Mouse (Mus musculus) limb, embryonic 15.5 days (tissue): ENCODE results near the gene Trim8. TPM values are rescaled to one million over a fixed set of nuclear protein-coding genes. Genes with fewer than 3 reads are reported as not detected.
A peak's percentile ranks its signal among the peaks of the same experiment; 100 is the strongest.

Experiments used
- ATAC-seq: fragments of 200-750 bp; cut with Nextera tagmentation; 2 replicates; pipeline ENCODE4 v1.8.0; 2017; ENCODE audit warnings: low read depth, moderate TSS enrichment; ENCODE audit not compliant: insufficient number of reproducible peaks, low FRiP score, low TSS enrichment
- H3K27ac ChIP-seq: fragments of 300-500 bp; sonication (generic); 2 replicates; pipeline ENCODE4 v1.5.1; 2015; ENCODE audit warnings: moderate library complexity, mild to moderate bottlenecking, inconsistent platforms
- H3K27me3 ChIP-seq: fragments of 300-500 bp; sonication (generic); 2 replicates; pipeline ENCODE4 v1.6.1; 2015; ENCODE audit warnings: inconsistent platforms
- H3K36me3 ChIP-seq: fragments of 300-500 bp; sonication (generic); 2 replicates; pipeline ENCODE4 v1.6.1; 2015; ENCODE audit warnings: inconsistent platforms
- H3K4me1 ChIP-seq: fragments of 300-500 bp; sonication (generic); 2 replicates; pipeline ENCODE4 v1.6.1; 2015; ENCODE audit warnings: inconsistent platforms
- H3K4me2 ChIP-seq: fragments of 300-500 bp; sonication (generic); 2 replicates; pipeline ENCODE4 v1.6.1; 2015; ENCODE audit warnings: mild to moderate bottlenecking, inconsistent platforms
- H3K4me3 ChIP-seq: fragments of 300-500 bp; sonication (generic); 2 replicates; pipeline ENCODE4 v1.5.1; 2015; ENCODE audit warnings: mild to moderate bottlenecking, inconsistent platforms
- H3K9ac ChIP-seq: fragments of 300-500 bp; sonication (generic); 2 replicates; pipeline ENCODE4 v1.6.1; 2015; ENCODE audit warnings: inconsistent platforms
- H3K9me3 ChIP-seq: fragments of 300-500 bp; sonication (generic); 2 replicates; pipeline ENCODE4 v1.6.1; 2016; ENCODE audit warnings: inconsistent platforms
- WGBS: fragments of 180-500 bp; shearing (Covaris S2); methylation state at CpG from one replicate; pipeline ENCODE4 v1.1.7; 2015; 5-methylcytosine and 5-hydroxymethylcytosine counted together
- polyA plus RNA-seq: library from polyadenylated mRNA; unstranded; fragments of >200 nt; fragmentation: Nextera tagmentation; extraction: Ambion mirVana; gene quantifications from 2 replicates; pipeline ENCODE4 v1.2.1, GENCODE M21; 2015

The Trim8 gene
- polyA plus RNA-seq, 1 experiment from 2014 or later: 15.1 TPM

GRCm38 (mm10) chr19:46530449-46530990 lies 29.0 kb downstream of the Trim8 start:
- H3K27me3 ChIP-seq: no peaks in the 10 kb centered on the region
- H3K36me3 ChIP-seq: no peaks in the 10 kb centered on the region
- WGBS: 16% methylated on average over 8 of the region's 8 CpGs
- 0 out of 2 replicates have a peak overlapping the region, but pooled peaks have one; percentile 10 for H3K9ac ChIP-seq
- H3K27ac ChIP-seq: peak overlapping the region; percentile 67
- peaks cover 68% of the 10 kb centered on the region for H3K4me1 ChIP-seq
- no peak for ATAC-seq
- H3K9me3 ChIP-seq: no peaks in the 10 kb centered on the region
- H3K4me3 ChIP-seq: no peak overlapping the region
- H3K4me2 ChIP-seq: no peak overlapping the region

- no peak overlapping the region for H3K4me2 ChIP-seq
- H3K4me1 ChIP-seq: peaks cover 59% of the 10 kb centered on the region
- WGBS: 11% methylated on average over 16 of the region's 16 CpGs
- H3K27me3 ChIP-seq: no peaks in the 10 kb centered on the region
- ATAC-seq: no peak
- H3K9ac ChIP-seq: 0 out of 2 replicates have a peak overlapping the region, but pooled peaks have one; percentile 10
- peaks cover 4% of the 10 kb centered on the region; the same call in 1 of the 2 replicates for H3K36me3 ChIP-seq
- H3K4me3 ChIP-seq: no peak overlapping the region
- no peaks in the 10 kb centered on the region for H3K9me3 ChIP-seq
- H3K27ac ChIP-seq: peak overlapping the region; percentile 67
Measured at GRCm38 (mm10) chr19:46531071-46532030, 29.8 kb downstream of the Trim8 start.

- Histone ChIP-seq H3K4me2 (no peak overlapping the region), H3K9me3 (no peaks in the 10 kb centered on the region), H3K36me3 (peaks cover 5% of the 10 kb centered on the region; the same call in 1 of the 2 replicates), H3K4me3 (no peak overlapping the region), H3K9ac (no peak overlapping the region), H3K4me1 (peaks cover 54% of the 10 kb centered on the region), H3K27me3 (no peaks in the 10 kb centered on the region), H3K27ac (no peak overlapping the region)
- no peak for ATAC-seq
- WGBS: 12% methylated on average over 10 of the region's 10 CpGs
Measured at GRCm38 (mm10) chr19:46532031-46532688, 30.7 kb downstream of the Trim8 start.

- Histone ChIP-seq H3K4me1 (peaks cover 50% of the 10 kb centered on the region), H3K9me3 (no peaks in the 10 kb centered on the region), H3K9ac (no peak overlapping the region), H3K36me3 (peaks cover 6% of the 10 kb centered on the region; the same call in 1 of the 2 replicates), H3K4me2 (no peak overlapping the region), H3K4me3 (no peak overlapping the region), H3K27me3 (no peaks in the 10 kb centered on the region), H3K27ac (no peak overlapping the region)
- no peak for ATAC-seq
- 58% methylated on average over 4 of the region's 4 CpGs for whole genome bisulfite sequencing
Measured at GRCm38 (mm10) chr19:46533066-46533465, 31.6 kb downstream of the Trim8 start.

GRCm38 (mm10) chr19:46533525-46533924 lies 32.0 kb downstream of the Trim8 start:
- Histone ChIP-seq H3K4me1 (peaks cover 46% of the 10 kb centered on the region), H3K27me3 (no peaks in the 10 kb centered on the region), H3K4me2 (no peak overlapping the region), H3K4me3 (no peak overlapping the region), H3K9ac (no peak overlapping the region), H3K27ac (no peak overlapping the region), H3K36me3 (peaks cover 7% of the 10 kb centered on the region; the same call in 1 of the 2 replicates), H3K9me3 (no peaks in the 10 kb centered on the region)
- WGBS: 63% methylated on average over 5 of the region's 5 CpGs
- ATAC-seq: no peak

GRCm38 (mm10) chr19:46534542-46535098 lies 33.1 kb downstream of the Trim8 start:
- H3K9ac ChIP-seq: no peak overlapping the region
- no peaks in the 10 kb centered on the region for H3K9me3 ChIP-seq
- 67% methylated on average over 6 of the region's 6 CpGs for WGBS
- peaks cover 35% of the 10 kb centered on the region for H3K4me1 ChIP-seq
- H3K4me2 ChIP-seq: no peak overlapping the region
- H3K27me3 ChIP-seq: no peaks in the 10 kb centered on the region
- no peak overlapping the region for H3K27ac ChIP-seq
- no peak overlapping the region for H3K4me3 ChIP-seq
- no peak for ATAC-seq
- peaks cover 7% of the 10 kb centered on the region; the same call in 1 of the 2 replicates for H3K36me3 ChIP-seq

GRCm38 (mm10) chr19:46537357-46537756 lies 35.9 kb downstream of the Trim8 start:
- H3K9me3 ChIP-seq: no peaks in the 10 kb centered on the region
- peaks cover 27% of the 10 kb centered on the region for H3K36me3 ChIP-seq
- no peak overlapping the region for H3K27ac ChIP-seq
- ATAC-seq: no peak
- no peak overlapping the region for H3K4me2 ChIP-seq
- no peak overlapping the region for H3K9ac ChIP-seq
- no peaks in the 10 kb centered on the region for H3K27me3 ChIP-seq
- H3K4me1 ChIP-seq: peaks cover 8% of the 10 kb centered on the region
- WGBS: 92% methylated on average over 9 of the region's 9 CpGs
- H3K4me3 ChIP-seq: no peak overlapping the region

GRCm38 (mm10) chr19:46538213-46538612 lies 36.7 kb downstream of the Trim8 start:
- Histone ChIP-seq H3K27ac (no peak overlapping the region), H3K9ac (no peak overlapping the region), H3K4me3 (no peak overlapping the region), H3K4me2 (no peak overlapping the region), H3K36me3 (peaks cover 35% of the 10 kb centered on the region), H3K27me3 (no peaks in the 10 kb centered on the region), H3K9me3 (no peaks in the 10 kb centered on the region), H3K4me1 (peaks cover under 1% of the 10 kb centered on the region)
- WGBS: 86% methylated on average over 6 of the region's 6 CpGs
- ATAC-seq: no peak

GRCm38 (mm10) chr19:46542750-46543149 lies 41.2 kb downstream of the Trim8 start:
- Histone ChIP-seq H3K9me3 (no peaks in the 10 kb centered on the region), H3K4me1 (no peaks in the 10 kb centered on the region), H3K27me3 (no peaks in the 10 kb centered on the region), H3K27ac (no peak overlapping the region), H3K36me3 (peaks cover 49% of the 10 kb centered on the region), H3K9ac (no peak overlapping the region), H3K4me3 (no peak overlapping the region), H3K4me2 (no peak overlapping the region)
- no peak for ATAC-seq
- WGBS: 86% methylated on average over 8 of the region's 8 CpGs

- Histone ChIP-seq H3K4me1 (no peaks in the 10 kb centered on the region), H3K9me3 (no peaks in the 10 kb centered on the region), H3K36me3 (peaks cover 57% of the 10 kb centered on the region), H3K4me3 (no peak overlapping the region), H3K27ac (no peak overlapping the region), H3K4me2 (no peak overlapping the region), H3K9ac (no peak overlapping the region), H3K27me3 (no peaks in the 10 kb centered on the region)
- WGBS: 86% methylated on average over 6 of the region's 6 CpGs
- no peak for ATAC-seq
Measured at GRCm38 (mm10) chr19:46547565-46547964, 46.1 kb downstream of the Trim8 start.

GRCm38 (mm10) chr19:46548110-46548509 lies 46.6 kb downstream of the Trim8 start:
- H3K36me3 ChIP-seq: peaks cover 52% of the 10 kb centered on the region
- no peaks in the 10 kb centered on the region for H3K4me1 ChIP-seq
- no peak overlapping the region for H3K4me3 ChIP-seq
- H3K9ac ChIP-seq: no peak overlapping the region
- H3K27me3 ChIP-seq: no peaks in the 10 kb centered on the region
- H3K27ac ChIP-seq: 0 out of 2 replicates have a peak overlapping the region, but pooled peaks have one; percentile 22
- ATAC-seq: no peak
- H3K9me3 ChIP-seq: no peaks in the 10 kb centered on the region
- H3K4me2 ChIP-seq: no peak overlapping the region
- WGBS: 77% methylated on average over 10 of the region's 10 CpGs
